Mouse (Mus musculus) forebrain, embryonic 16.5 days (tissue): ENCODE data around the gene Ank. TPM values are rescaled to one million over a fixed set of nuclear protein-coding genes. Genes with fewer than 3 reads are reported as not detected.

Experiments
- ATAC-seq: fragments of 200-750 bp; cut with Nextera tagmentation; 2 replicates; pipeline ENCODE4 v1.8.0; 2017; ENCODE audit warnings: mild to moderate bottlenecking, moderate library complexity
- H3K27ac ChIP-seq: fragments of 300-500 bp; sonication (generic); 2 replicates; pipeline ENCODE4 v1.5.1; 2014; ENCODE audit warnings: low read length, control low read depth
- H3K27me3 ChIP-seq: fragments of 300-500 bp; sonication (generic); replicated peaks from 2 replicates; pipeline ENCODE4 v1.6.1; 2014; ENCODE audit warnings: low read length; ENCODE audit not compliant: control insufficient read depth, insufficient read depth
- H3K36me3 ChIP-seq: fragments of 300-500 bp; sonication (generic); 2 replicates; pipeline ENCODE4 v1.6.1; 2014; ENCODE audit not compliant: control insufficient read depth, insufficient read depth
- H3K4me1 ChIP-seq: fragments of 300-500 bp; sonication (generic); replicated peaks from 2 replicates; pipeline ENCODE4 v1.6.1; 2014; ENCODE audit warnings: low read length; ENCODE audit not compliant: control insufficient read depth, insufficient read depth
- H3K4me2 ChIP-seq: fragments of 300-500 bp; sonication (generic); 2 replicates; pipeline ENCODE4 v1.6.1; 2014; ENCODE audit warnings: mild to moderate bottlenecking, low read length, control low read depth
- H3K4me3 ChIP-seq: fragments of 300-500 bp; sonication (generic); replicated peaks from 2 replicates; pipeline ENCODE4 v1.5.1; 2014; ENCODE audit warnings: mild to moderate bottlenecking, low read length, control low read depth
- H3K9ac ChIP-seq: fragments of 300-500 bp; sonication (generic); replicated peaks from 2 replicates; pipeline ENCODE4 v1.6.1; 2014; ENCODE audit warnings: low read depth, low read length, control low read depth
- H3K9me3 ChIP-seq: fragments of 300-500 bp; sonication (generic); 2 replicates; pipeline ENCODE4 v1.6.1; 2016; ENCODE audit warnings: low read length; ENCODE audit not compliant: control insufficient read depth
- WGBS: fragments of 180-500 bp; shearing (Covaris S2); extraction: QIAGEN DNeasy Blood & Tissue Kit; methylation state at CpG from one replicate; pipeline ENCODE4 v1.1.7; 2014; 5-methylcytosine and 5-hydroxymethylcytosine counted together
- polyA plus RNA-seq: library from polyadenylated mRNA; unstranded; fragments of >200 nt; fragmentation: Nextera tagmentation; extraction: Ambion mirVana; gene quantifications from 2 replicates; pipeline ENCODE4 v1.2.1, GENCODE M21; 2015

The Ank gene
- polyA plus RNA-seq, 1 experiment from 2014 or later: 17.9 TPM

GRCm38 (mm10) chr15:27625014-27625889, 158.8 kb downstream of the Ank start:
- Histone ChIP-seq H3K4me3 (no peak overlapping the region), H3K27me3 (no peaks in the 10 kb centered on the region), H3K4me1 (peaks cover 13% of the 10 kb centered on the region), H3K4me2 (no peak overlapping the region), H3K27ac (no peak overlapping the region), H3K9ac (no peak overlapping the region), H3K9me3 (no peaks in the 10 kb centered on the region), H3K36me3 (0 out of 2 replicates have a peak, but pooled peaks cover 3% of the 10 kb centered on the region)
- 91% methylated on average over 13 of the region's 13 CpGs for WGBS
- ATAC-seq: no peak

DNA sequence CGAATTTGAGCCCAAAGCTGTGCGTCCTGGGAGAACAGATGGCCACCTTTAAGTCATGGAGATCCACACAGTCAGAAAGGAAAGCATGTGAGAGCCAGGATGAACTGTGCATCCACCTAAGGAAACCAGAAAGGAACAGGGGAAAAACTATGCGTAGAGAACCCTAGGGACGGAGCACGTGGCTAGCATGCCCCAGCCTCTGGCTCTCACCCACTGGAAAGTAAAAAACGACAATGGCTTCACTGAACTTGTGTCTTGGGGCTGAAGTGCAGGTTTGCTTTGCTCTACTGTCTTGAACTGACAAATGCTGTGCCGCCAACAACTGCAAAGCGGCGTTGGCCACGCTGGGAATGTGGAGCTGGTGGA, 159.4 kb downstream of the Ank start:
- Histone ChIP-seq H3K9me3 (no peaks in the 10 kb centered on the region), H3K4me2 (no peak overlapping the region), H3K27me3 (no peaks in the 10 kb centered on the region), H3K4me1 (peaks cover 14% of the 10 kb centered on the region), H3K4me3 (no peak overlapping the region), H3K9ac (no peak overlapping the region), H3K27ac (no peak overlapping the region), H3K36me3 (0 out of 2 replicates have a peak, but pooled peaks cover 3% of the 10 kb centered on the region)
- no peak for ATAC-seq
- 91% methylated on average over 10 of the region's 10 CpGs for WGBS

- ATAC-seq: no peak
- H3K9ac ChIP-seq: no peak overlapping the region
- no peak overlapping the region for H3K4me2 ChIP-seq
- 0 out of 2 replicates have a peak, but pooled peaks cover 3% of the 10 kb centered on the region for H3K36me3 ChIP-seq
- no peak overlapping the region for H3K4me3 ChIP-seq
- WGBS: 100% methylated on average over 1 of the region's 1 CpGs
- no peaks in the 10 kb centered on the region for H3K27me3 ChIP-seq
- no peak overlapping the region for H3K27ac ChIP-seq
- peaks cover 18% of the 10 kb centered on the region for H3K4me1 ChIP-seq
- H3K9me3 ChIP-seq: no peaks in the 10 kb centered on the region
These were observed 159.8 kb downstream of the Ank start for GRCm38 (mm10) chr15:27626314-27626713.

GRCm38 (mm10) chr15:27627794-27628193, 161.3 kb downstream of the Ank start:
- no peak overlapping the region for H3K27ac ChIP-seq
- no peak overlapping the region for H3K9ac ChIP-seq
- peaks cover 18% of the 10 kb centered on the region for H3K4me1 ChIP-seq
- no peak overlapping the region for H3K4me3 ChIP-seq
- no peak for ATAC-seq
- 90% methylated on average over 9 of the region's 9 CpGs for WGBS
- 0 out of 2 replicates have a peak, but pooled peaks cover 3% of the 10 kb centered on the region for H3K36me3 ChIP-seq
- H3K4me2 ChIP-seq: no peak overlapping the region
- H3K27me3 ChIP-seq: no peaks in the 10 kb centered on the region
- no peaks in the 10 kb centered on the region for H3K9me3 ChIP-seq

GRCm38 (mm10) chr15:27629046-27629445, 162.6 kb downstream of the Ank start:
- Histone ChIP-seq H3K4me2 (peak overlapping the region; percentile 60), H3K9ac (no peak overlapping the region), H3K4me1 (peaks cover 18% of the 10 kb centered on the region), H3K27me3 (no peaks in the 10 kb centered on the region), H3K36me3 (0 out of 2 replicates have a peak, but pooled peaks cover 3% of the 10 kb centered on the region), H3K9me3 (no peaks in the 10 kb centered on the region), H3K4me3 (no peak overlapping the region; the same call in 1 of the 2 replicates), H3K27ac (no peak overlapping the region)
- 57% methylated on average over 4 of the region's 4 CpGs for WGBS
- no peak for ATAC-seq

DNA sequence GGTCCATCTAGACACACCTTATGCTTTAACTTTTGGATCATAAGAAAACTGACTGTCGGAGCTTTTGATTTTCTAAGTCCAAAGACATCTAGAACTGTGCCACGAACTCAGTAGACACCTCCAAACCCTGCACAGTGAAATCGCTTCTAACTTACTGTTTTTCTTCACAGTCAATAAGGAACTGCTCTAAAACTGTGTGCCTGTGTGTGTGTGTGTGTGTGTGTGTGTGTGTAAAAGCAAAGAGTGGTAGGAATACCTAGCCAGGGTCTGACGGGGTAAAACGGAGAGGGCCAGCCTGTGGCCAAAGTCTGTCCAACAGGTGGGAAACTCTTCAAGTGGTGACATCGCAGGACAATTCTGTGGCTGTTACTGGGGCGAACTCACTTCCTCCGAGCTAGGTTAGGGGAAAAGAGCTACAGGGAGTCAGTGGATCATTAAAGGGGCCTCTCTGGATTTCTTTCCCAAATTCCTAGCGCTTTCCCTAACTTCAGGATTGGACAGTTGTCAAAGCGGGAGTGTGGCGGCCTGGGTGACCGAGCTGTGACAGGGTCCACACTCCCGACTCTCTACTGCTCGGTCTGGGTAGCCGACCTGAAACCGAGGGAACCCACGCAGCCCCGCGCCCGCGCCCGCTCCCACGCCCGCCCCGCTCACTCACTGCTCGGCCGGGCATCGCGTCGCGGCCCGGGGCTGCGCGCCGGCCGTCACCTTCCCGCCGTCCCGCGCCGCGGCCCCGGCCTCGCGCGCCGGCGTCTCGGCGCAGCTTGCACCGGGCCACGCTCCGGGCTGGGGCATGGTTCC, 163.5 kb downstream of the Ank start:
- Histone ChIP-seq H3K4me3 (peak overlapping the region; percentile 85), H3K27ac (no peak overlapping the region), H3K27me3 (no peaks in the 10 kb centered on the region), H3K36me3 (0 out of 2 replicates have a peak, but pooled peaks cover 3% of the 10 kb centered on the region), H3K9ac (peak overlapping the region; percentile 85), H3K4me2 (peak overlapping the region; percentile 60), H3K4me1 (peaks cover 18% of the 10 kb centered on the region), H3K9me3 (no peaks in the 10 kb centered on the region)
- under 1% methylated on average over 53 of the region's 53 CpGs for WGBS
- peak; percentile 72 for ATAC-seq

DNA sequence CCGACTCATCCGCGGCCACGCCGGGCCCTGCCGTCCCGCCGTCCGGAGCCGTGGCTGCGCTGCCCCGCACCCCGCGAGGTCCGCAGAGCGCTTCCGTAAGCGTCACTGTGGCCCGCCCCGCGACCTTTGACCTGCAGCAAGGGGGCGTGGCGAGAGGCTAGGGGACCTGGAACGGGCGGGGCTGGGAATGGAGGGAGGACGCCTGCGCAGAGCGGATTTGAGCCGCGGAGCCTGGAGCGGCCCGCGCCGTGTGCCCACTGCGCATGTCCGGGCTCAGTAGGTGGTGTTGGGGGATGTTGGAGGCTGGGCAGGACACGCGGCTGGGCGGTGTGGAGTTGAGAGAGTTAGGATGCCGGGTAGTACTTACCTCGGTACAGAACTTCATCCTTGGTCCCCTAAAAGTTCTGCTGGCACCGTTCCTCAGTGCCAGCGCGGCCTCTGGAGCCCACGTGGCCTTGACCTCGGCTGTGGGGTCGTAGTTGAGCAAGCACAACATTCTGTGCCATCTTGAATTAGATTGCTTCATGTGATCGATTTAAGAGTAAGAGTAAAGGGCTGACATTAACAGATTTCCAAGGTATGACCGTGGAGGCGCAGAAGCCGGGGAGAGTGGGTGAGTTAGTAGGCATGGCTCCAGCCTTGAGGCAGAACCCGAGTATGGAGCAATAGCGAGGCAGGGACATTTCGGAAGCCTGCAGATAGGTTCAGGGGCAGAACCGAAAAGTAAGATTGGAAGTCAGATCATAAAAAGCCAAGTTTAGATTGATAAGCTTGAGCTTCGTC, 164.3 kb downstream of the Ank start, which contains the start of gene Otulin:
TSS of gene Otulin (minus strand) at position 93 of the 783 bp plus-strand sequence.
- no peaks in the 10 kb centered on the region for H3K9me3 ChIP-seq
- peaks cover 18% of the 10 kb centered on the region for H3K4me1 ChIP-seq
- WGBS: 5% methylated on average over 55 of the region's 56 CpGs
- H3K4me2 ChIP-seq: peak within 1 kb of the TSS; percentile 97
- H3K36me3 ChIP-seq: 0 out of 2 replicates have a peak, but pooled peaks cover 3% of the 10 kb centered on the region
- H3K27me3 ChIP-seq: no peaks in the 10 kb centered on the region
- peak within 1 kb of the TSS; percentile 85 for H3K4me3 ChIP-seq
- H3K27ac ChIP-seq: no peak within 1 kb of the TSS
- ATAC-seq: peak; percentile 98
- peak within 1 kb of the TSS; percentile 85 for H3K9ac ChIP-seq

GRCm38 (mm10) chr15:27633941-27634900, 167.7 kb downstream of the Ank start:
- Histone ChIP-seq H3K4me2 (no peak overlapping the region), H3K27ac (no peak overlapping the region), H3K36me3 (no peaks in the 10 kb centered on the region), H3K9ac (no peak overlapping the region), H3K4me1 (peaks cover 13% of the 10 kb centered on the region), H3K27me3 (no peaks in the 10 kb centered on the region), H3K9me3 (no peaks in the 10 kb centered on the region), H3K4me3 (no peak overlapping the region)
- WGBS: 67% methylated on average over 8 of the region's 8 CpGs
- ATAC-seq: no peak
